Mouse (Mus musculus) retina, postnatal 7 days (tissue): ENCODE results near the gene Megf8.

ENCODE experiments used
- DNase-seq: peaks from one replicate; pipeline ENCODE4 v3.0.0-alpha.2; 2012; ENCODE audit warnings: low read depth, low spot score

Gene Megf8

DNA sequence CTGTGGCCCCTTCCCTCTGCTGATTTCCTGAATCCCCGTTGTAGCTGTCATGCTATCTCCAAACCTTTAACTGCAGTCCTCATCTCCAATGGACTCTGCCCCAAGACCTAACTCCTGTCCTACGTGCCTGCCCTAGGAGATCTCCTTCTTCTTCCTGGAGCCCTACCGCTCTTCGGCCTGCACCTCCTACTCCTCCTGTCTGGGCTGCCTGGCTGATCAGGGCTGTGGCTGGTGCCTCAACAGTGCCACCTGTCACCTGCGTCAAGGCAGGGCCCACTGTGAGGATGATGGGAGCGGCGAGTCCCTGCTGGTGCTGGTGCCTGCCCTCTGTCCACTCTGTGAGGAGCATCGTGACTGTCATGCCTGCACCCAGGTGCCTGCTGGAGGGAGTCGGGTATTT lies 22.4 kb downstream of the Megf8 start:
- DNase-seq = no peak

DNA sequence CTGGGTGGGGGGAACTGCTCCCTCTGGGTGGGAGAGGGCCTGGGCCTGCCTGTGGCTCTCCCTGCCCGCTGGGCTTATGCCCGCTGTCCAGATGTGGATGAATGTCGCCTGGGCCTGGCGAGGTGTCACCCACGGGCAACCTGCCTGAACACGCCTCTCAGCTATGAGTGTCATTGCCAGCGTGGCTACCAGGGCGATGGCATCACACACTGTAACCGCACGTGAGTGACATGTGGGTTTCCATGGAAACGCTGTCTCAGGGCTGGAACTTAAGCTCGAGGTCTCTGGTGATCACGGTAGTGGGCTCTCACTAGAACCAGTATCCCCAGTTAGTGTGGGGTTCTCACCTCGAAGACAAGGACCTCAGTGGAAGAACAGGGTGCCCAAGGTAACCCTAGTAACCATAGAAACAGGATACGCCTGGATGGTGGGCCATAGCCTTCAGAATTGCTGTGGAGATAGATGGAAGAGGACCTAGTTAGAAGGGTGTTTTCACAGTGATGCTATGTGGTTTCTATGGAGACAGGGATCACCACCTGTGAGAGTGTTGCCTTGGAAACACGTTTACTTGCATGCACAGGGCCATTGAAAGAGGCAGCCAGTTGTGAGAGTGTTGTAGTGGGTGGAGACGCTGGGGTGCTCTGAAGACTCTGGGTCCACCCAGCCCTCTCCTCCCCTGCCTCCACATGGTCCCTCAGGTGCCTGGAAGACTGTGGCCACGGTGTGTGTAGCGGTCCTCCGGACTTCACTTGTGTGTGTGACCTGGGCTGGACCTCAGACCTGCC lies 24.2 kb downstream of the Megf8 start:
- DNase-seq = no peak

DNA sequence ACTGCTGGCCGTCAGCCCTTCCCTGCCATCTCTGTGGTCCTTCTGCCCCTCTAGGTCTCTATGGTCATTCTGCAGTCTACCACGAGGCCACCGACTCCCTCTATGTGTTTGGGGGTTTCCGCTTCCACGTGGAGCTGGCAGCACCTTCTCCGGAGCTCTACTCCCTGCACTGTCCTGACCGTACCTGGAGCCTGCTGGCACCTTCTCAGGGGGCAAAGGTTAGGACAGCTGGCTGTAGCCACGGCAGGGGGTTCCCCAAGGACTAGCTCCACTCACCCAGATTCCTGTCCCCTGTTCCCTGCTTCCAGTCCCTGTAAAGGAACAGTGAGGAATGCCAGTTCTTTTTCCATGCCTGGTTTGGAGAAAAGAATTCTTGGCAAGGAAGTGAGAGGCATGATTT lies 31.9 kb downstream of the Megf8 start:
- DNase-seq = no peak

DNA sequence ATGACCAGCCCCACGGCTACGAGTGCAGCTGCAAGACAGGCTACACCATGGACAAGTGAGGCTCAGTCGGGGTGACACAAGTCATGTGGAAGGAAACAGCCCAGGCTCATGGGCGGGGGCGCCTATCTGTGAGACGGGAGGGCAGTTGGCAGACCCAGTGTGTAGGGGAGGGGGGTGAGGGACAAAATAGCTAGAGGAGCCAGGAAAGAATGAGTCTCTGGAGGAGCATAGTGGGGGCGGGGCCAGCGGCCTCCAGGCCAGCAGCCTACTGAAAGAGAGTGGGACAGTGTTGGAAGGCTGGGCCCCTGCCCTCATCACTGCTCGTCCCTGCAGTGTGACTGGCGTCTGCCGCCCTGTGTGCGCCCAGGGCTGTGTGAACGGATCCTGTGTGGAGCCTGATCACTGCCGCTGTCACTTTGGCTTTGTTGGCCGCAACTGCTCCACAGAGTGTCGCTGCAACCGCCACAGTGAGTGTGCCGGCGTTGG lies 41.8 kb downstream of the Megf8 start:
- DNase-seq = peak; percentile 27

DNA sequence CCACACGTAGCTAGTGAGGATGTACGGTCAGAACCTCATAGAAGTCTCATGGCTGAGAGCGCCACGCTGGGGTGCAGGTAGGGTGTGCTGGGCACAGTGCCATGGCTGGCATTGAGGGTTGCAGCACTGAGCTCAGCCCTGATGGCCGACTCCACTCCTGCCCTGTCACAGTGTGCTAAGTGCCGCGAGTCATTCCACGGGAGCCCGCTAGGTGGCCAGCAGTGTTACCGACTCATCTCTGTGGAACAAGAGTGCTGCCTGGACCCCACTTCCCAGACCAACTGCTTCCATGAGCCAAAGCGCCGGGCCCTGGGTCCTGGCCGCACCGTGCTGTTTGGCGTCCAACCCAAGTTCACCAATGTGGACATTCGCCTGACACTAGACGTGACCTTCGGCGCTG lies 46.2 kb downstream of the Megf8 start:
- DNase-seq = no peak

DNA sequence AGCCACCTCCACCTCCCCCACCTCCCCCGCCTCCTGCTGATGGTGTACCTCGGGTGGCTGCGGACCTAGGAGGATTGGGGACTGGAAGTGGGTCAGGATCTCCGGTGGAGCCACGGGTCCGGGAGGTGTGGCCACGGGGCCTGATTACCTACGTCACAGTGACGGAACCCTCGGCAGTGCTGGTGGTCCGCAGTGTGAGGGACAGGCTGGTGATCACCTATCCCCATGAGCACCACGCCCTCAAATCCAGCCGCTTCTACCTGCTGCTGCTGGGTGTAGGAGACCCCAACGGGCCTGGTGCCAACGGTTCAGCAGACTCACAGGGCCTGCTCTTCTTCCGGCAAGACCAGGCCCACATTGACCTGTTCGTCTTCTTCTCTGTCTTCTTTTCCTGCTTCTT lies 46.7 kb downstream of the Megf8 start:
- no peak for DNase-seq

DNA sequence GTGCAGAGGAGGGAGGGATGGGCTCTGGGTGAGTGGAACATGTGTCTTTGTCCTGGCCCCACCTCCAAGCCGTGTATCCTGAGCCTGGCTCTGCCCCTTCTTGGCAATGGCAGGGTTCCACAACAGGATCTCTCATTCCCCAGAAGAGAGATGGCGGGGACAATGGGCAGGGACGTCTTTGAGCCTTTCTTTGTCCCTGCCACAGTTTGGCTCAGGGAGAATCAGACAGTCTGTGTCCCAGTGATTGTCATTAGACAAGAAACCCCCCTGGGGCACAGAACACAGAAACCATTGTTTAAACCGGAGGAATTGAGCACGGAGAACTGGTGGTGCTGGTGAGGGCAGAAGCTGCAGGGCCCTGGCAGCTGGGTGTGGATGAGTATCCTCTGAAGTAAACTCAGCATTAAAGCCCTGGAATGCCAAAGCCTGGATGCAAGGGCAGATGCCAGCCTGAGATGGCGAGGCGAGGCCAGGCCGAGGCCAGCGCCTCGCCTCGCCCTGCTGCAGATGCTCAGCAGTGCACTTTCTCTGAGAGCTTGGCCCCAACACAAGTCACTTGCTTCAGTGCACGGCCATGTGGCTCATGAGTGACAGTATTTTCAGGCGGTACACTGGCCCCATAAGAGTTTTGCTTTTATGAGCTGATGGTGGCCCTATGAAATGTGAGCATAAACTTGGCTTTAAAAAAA lies 49.1 kb downstream of the Megf8 start:
- DNase-seq = peak; percentile 27

DNA sequence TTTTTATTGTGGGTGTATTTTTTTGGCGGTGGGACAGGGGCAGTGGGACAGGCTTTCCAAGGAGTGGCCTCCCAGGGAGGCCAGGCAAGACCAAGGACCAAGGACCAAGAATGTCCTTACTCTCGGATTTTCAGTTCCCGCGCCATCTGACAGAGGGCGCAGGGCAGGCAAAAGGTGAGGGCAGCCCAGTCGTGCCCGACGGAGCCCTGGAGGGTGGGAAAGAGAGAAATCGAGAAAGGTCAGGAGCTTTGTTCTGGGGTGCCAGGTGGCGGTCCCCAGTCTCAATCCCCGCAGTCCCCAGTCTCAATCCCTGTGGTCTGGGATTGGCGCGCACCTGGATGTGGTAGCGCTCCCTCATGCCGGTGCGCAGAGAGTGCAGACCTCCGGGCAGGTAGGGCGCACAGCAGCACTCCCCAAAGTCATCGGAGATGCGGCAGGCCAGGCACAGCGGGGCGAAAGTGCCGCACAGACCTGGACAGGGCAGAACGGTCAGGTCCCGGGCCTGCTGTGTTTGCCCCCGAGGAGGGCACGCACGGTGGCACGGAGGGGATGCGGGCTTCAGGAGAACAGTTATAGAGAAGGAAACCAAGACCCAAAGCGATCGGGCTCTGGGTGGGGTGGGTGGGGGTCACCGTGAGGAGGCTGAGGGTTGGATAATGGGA lies 50.8 kb downstream of the Megf8 start:
- DNase-seq = no peak

DNA sequence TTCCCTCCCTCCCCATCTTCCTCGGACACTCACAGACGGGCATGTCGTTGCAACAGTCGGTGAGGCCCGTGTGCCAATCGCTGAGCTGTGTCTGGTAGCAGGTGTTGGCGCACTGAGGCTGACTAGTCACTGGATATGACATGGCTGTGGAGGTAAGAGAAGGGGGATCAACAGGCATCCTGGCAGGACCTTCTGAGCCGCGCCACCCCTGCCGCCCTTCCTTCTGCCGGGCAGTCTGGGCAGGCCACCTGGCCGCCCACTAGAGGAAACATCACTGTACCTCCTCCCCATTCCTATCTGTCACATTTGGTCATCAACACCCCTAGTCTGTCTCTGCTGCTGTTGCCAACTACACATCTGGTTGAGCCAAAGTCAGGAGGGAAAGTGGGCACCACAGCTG lies 51.4 kb downstream of the Megf8 start:
- no peak for DNase-seq

DNA sequence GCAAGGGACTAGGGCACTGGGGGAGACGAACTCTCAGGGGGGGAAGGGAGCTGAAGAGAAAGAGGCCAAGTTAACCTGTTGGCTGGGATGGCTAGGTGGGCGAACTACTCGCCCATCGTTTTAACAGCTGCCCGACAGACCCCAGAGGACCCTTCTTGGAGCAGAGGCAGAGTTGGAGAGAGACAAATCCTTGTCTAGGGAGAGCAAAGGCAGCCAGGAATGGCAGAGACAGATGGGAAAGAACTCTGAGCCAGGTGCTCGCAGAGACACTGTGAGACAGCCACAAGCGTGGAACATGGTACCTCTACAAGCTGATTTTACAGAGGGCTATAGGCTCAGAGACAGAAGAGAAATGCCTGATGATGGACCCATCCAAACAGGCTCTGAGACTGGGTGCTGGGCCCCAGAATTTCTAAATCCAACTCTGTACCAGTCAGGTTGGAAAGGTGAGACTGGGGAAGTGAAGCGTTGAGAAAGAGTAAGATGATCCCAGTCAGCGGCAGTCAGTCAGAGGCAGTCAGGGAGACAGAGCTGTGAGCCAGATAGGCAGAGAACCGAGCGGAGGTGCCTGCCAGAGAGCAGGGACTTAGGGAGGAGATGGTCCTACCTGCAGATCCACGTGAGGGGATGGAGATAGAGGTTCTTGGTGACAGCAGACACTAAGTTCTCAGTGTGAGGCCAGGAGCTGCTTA lies 52.2 kb downstream of the Megf8 start, which contains the start of gene Cnfn:
Gene Cnfn (minus strand): TSS at position 667 of the 692 bp plus-strand sequence.
- DNase-seq = no peak

DNA sequence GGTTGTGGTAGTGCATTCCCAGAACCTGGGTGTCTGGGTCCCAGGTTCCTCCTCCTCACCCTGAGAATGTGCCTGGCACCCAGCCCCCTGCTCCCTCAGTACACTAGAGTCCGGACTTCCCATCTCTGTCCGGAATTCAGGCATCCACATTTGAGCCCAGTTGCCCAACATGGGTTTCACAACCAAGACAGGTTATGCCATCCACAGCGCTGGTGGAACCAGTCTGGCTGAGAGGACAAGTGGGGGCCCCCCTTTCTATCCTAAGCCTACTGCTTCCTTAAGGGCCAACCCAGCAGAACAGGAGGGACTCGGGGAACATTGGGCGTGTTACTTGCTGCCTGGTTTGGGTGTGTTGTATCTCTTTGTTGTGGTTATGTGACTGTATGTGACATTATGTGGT lies 55.5 kb downstream of the Megf8 start:
- no peak for DNase-seq

DNA sequence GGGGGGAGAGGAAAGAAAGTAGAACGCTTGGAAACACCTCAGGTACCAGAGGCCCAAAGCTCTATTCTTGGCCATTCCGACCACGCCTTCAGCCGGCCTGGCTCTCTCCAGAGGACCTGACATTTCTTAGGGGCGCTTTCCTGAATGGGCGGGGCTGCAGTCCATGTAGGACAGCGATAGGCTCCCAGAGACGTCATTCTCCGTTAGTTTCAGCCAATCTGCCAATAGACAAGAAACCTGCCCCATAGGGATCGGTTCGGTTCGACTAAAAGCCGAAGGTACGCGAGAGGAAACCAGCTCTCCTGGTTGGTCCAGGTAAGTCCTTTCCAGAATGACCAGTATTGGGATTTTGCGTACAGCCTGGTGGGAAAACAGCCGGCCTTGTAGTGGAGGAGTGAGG lies 59.6 kb downstream of the Megf8 start:
- DNase-seq = no peak

DNA sequence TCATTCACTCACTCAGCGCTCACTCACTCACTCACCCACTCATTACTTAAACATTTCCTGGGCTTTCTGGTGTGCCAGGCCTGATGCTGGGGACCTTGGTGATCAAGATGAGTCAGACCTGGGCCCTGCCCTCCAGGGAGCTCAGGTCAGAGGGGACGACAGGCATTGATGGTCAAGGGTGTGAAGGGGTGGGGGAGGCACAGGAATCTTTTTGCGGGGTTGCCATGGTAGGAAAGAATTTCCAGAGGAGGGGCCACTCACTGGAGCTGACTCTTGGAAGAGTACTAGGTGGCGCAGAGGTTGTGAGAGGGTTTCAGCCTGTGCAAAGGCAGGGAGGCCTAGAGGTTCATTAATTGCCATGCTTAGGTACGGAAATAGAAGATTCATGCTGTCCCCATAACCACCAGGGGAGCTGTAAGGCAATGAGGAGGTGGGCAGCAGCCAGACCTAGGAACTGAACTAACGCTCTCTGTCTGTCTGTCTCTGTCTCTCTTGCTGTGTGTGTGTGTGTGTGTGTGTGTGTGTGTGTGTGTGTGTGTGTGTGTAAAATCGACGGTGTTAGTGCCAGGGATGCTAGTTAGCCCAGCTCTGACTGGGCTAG lies 60.2 kb downstream of the Megf8 start:
- no peak for DNase-seq

DNA sequence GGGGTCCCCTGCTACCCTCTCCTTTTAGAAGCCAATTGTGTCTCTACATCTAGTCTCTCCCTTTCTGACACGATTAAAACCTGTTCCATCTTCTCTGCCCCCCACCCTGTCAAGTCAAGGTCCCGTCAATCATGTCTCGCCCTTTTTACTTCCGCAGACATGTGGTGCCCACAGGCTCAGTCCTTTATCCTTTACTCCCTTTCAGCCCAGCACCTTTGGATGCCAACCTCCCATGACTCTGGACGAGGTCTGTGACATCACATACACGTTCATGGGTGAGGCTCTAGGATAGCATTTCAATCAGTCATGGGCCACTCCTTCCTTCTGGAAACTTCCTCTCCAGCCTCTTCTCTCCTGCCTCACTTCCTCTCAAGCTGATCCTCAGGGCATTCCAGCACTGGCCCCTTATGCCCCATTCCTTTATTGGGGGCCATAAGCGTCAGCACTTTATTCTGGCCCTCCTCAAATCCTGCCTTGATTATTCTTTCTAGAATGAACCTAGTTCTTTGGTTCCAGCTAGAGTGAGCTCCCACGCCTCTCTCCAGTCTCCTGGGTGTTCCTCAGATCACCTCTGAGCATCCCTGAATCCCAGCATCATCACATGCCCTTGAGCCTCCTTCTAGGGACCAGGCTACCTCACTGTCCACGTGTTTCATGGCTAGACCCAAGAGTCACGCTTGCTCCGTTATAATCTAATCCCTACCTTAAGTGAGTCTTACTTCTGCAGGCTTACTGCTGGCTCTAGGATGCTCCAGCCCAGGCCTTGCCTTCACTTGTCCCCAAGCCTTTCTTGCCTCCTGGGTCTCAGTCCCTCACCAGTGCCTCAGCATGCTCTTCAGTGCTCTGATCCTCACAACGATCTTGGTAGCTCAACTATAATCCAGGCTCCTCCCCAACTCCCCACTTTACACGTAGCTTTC lies 61.5 kb downstream of the Megf8 start:
- DNase-seq = no peak

DNA sequence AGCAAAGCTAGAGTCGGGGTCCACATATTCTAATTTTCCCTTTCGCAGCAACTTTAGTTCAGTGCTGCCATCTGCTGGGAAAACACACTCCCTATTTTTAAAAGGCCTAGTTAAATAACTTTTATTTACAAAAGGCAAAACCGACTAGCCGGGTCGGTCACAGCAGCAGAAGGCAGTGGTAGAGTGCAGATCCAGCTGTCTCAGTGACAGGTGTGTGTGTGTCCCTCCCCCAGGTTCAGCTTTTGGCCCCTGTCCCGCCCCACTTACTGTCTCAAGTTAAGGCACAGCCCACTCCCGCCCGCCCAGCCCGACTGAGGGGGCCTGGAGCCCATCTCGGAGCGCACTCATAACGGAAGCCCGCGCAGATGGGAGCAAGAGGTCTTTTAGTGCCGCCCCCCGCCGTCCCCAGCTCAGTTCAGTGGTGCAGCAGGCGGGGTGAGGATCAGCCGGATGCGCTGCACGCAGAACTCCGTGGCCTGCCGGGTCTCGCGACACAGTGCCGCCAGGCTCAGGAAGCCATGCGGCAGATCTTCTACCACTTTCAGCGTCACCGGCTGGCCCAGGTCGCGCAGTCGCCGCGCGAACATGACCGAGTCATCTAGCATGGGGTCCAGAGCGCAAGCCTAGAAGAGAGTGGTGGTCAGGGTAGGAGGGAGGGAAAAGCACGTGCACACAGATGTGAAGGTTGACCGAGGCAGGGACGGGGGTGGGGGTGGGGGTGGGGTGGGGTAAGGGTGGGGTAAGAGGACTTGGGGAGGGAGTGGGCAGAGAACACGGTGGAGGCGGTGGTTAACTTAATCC lies 62.8 kb downstream of the Megf8 start:
- DNase-seq = no peak

DNA sequence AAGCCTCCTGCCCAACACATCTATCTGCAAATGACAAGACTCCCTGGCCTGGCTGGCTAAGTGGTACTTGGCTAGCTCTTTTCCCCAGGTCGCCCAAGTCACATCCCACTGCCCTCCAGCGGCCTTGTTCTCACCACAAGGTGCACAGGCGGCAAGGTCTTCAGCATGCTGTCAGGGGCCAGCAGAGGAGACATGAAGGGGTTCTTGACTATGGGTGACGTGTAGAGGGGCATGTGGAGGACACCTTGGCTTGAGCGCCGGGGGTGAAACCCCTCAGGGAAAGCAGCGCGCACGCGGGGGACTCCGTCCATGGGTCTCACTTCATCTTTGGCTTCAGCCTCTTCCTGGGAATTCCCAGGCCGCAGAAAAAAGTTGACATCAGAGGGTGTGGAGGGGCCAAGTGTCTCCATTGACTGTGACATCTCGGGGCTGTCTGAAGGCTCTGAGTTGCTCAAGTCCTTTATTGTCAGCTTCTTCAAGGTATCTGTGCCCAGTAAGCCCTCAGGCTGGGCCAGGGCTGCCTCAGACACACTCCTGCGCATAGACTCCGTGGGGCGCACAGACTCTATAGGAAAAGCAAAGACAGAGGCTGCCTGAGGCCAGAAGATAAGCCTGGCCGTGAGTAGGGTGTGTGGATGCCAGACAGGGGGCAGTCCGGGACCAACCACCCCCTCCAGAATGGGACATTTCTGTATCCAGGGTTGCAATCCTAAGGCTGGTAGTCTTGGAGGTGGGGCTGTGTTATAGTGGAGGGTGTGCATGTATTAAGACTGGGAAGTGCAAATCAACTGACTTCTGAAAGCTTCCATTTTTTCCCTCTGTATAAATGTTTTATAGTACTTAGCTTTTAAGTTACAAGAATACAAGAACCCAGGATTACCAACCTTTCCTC lies 63.7 kb downstream of the Megf8 start:
- no peak for DNase-seq

DNA sequence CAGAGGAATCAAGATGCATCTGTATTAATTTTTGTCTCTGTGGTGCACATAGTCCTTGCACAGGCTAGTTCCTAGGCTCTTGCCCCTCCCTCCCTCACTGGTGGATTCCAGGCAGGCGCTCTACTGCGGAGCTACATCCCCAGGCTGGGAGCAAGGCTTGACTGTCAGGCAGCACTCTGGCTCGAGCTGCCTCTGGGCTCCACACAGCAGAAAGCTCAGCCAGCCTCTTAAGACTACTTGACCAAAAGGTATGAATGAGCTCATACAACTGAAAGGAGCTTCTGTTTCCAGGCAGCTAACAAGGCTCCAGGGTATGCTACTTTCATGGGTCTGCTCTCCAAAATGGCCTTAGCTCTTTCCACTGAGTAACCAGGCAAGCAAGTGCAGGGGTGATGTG lies 64.3 kb downstream of the Megf8 start:
- no peak for DNase-seq

DNA sequence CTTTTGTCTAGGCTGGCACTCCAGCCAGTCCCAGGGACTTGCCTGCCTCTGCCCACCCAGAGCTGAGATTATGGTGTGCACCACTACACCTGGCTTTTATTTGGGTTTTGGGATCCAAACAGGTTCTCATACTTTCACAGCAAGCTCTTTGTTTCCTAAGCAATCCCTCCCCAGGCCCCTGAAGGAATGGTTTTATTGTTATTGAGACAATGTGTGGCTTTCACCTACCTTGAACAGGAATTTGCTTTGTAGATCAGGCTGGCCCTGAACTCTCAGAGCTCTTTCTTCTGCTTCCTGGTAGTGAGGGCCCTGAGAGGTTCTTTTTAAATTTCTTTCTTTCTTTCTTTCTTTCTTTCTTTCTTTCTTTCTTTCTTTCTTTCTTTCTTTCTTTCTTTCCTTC lies 65.6 kb downstream of the Megf8 start:
- no peak for DNase-seq

DNA sequence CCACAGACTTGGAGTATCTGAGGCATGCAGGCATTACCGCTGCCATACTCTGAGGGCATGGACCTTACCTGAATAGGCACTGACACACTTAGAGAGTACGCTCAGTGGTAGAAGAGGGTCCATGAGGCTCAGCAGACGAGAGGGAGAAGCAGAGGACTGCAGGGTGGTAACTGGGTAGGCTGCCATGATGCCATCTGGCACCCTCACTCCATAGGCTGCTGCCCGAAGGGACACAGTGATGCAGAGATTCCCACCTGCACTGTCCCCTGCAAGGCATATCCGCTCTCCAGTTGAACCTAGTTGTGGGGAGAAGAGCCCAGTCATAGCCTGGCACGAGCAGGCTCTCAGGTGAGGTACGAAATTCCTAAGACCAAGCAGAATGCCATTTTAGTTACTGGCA lies 66.4 kb downstream of the Megf8 start:
- DNase-seq = no peak
